Mouse (Mus musculus): ENCODE measurements at regions not wholly inside any gene's neighbourhood (a gene's known extent, or its start where the extent isn't known, plus 50 kb on each side); places are given as distances from the start of the nearest gene placed in this dataset.

GRCm38 (mm10) chr16:13204948-13205470, 51.3 kb upstream of the Mrtfb start:
- DNase-seq (ENCODE audit: low spot score): no peak

GRCm38 (mm10) chr16:13205855-13206254, 50.4 kb upstream of the Mrtfb start:
- DNase-seq (ENCODE audit: low spot score): peak; percentile 6
